In the genomic region with DNA sequence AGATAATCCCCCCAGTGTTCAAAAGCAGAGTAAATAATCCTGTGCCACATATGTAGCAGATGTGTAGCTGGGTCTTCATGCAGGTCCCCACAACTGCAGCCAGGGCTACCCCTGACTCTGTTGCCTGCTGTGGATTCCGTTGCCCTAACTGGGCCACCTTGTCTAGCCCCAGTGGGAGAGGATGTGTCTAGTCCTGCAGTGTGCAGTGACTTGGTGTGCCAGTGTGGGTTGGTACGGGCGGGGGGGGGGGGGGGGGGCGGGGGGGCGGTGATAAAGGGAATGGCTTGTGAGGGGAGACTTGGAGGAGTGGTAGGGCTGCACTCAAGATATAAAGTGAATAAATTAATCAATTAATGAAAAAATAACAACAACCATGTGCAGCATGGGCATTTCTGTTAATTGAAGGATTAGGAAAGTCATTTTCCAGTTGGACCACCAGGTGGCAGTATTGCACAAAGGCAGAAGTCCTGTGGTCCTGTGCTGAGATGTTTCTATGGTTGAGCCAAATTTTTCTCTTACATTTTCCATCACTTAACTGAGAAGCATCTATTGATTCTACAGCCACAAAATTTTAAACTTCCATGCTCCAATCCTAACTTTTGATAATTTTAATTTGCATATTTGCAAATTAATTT, we compare ENCODE assay signal across 8 mouse cellular contexts. TPM values are rescaled to one million over a fixed set of nuclear protein-coding genes. Genes with fewer than 3 reads are reported as not detected.
DNase-seq lines count a peak whose midpoint lies in the region; ATAC-seq and TF ChIP-seq lines count a peak whose summit lies in the region.

No protein-coding gene starts in this region.

- in situ Hi-C loops in ES-E14 (cut with MboI; ENCODE audit: low sequenced_read_pairs in 2 of 2, unreplicated experiment in 2 of 2), result loop anchor here in 1 of 2 experiments (10.0 kb wide), 1 partner anchor 213 kb away; no protein-coding TSS in a partner anchor

- H3K4me3 ChIP-seq in heart, embryonic 11.5 days (ENCODE audit: low read depth, low read length), result no peak overlapping the region
- H3K4me3 ChIP-seq in ES-E14 (ENCODE audit: insufficient read depth in 1 of 2, low read depth in 1 of 2, low read length in 2 of 2, poor library complexity in 1 of 2, severe bottlenecking in 1 of 2), result no peak overlapping the region

- no peak overlapping the region for H3K9ac ChIP-seq in heart, embryonic 11.5 days (ENCODE audit: low read depth, low read length)
- H3K9ac ChIP-seq in ES-E14 (ENCODE audit: insufficient read depth, low read depth, low read length, poor library complexity, severe bottlenecking), result no peak overlapping the region

- H3K27me3 ChIP-seq in heart, embryonic 11.5 days (ENCODE audit: control insufficient read depth, insufficient read depth, low read length), result no peaks in the 10 kb centered on the region

- no peaks in the 10 kb centered on the region for H3K4me1 ChIP-seq in heart, embryonic 11.5 days (ENCODE audit: control insufficient read depth, insufficient read depth, low read length)
- H3K4me1 ChIP-seq in ES-E14 (ENCODE audit: control insufficient read depth in 2 of 2, insufficient read depth in 2 of 2, low read length in 2 of 2, poor library complexity in 1 of 2), result no peaks in the 10 kb centered on the region

- intact Hi-C loops in heart, postnatal 10 days (cut with DNase I), result loop anchor here (2.0 to 5.0 kb wide), 3 partner anchors 40 to 217 kb away; no protein-coding TSS in a partner anchor

- peak; percentile 47 to 72 for DNase-seq in heart, postnatal 10 days
- DNase-seq in ES-E14 (ENCODE audit: low read depth, low spot score), result peak; percentile 33
- DNase-seq in cerebellum, adult 8-10 months, result peak; percentile 33
- DNase-seq in layer of hippocampus, postnatal 10 days (ENCODE audit: low spot score in 2 of 2), result peak; percentile 41 to 67
- peak; percentile 16 to 19 for DNase-seq in natural killer cell, adult 2 months (ENCODE audit: low spot score in 2 of 2)

- no peaks in the 10 kb centered on the region for H3K9me3 ChIP-seq in heart, embryonic 11.5 days (replicated peaks; ENCODE audit: control insufficient read depth, low read length)
- H3K9me3 ChIP-seq in ES-E14 (ENCODE audit: control insufficient read depth, insufficient read depth, low read depth, low read length), result no peaks in the 10 kb centered on the region

- ATAC-seq in heart, embryonic 11.5 days (replicated peaks; ENCODE audit: insufficient number of reproducible peaks, low FRiP score, low TSS enrichment), result no peak
- peak; percentile 53; the same call in 1 of the 2 replicates for ATAC-seq in granulocyte monocyte progenitor cell, adult 5-6 weeks (replicated peaks; ENCODE audit: poor library complexity, severe bottlenecking)
- ATAC-seq in activated CD4-positive, CD25-positive, alpha-beta regulatory T cell, adult 4 months, result no peak

- H3K4me2 ChIP-seq in heart, embryonic 11.5 days, result no peak overlapping the region

- no peak overlapping the region for H3K27ac ChIP-seq in heart, embryonic 11.5 days (ENCODE audit: low read depth, low read length)
- no peak overlapping the region for H3K27ac ChIP-seq in ES-E14 (ENCODE audit: insufficient read depth, low read depth, low read length, poor library complexity, severe bottlenecking)

- 13% methylated on average over 1 of the region's 5 CpGs for WGBS in heart, embryonic 11.5 days (ENCODE audit: insufficient replicate concordance)

- no peaks in the 10 kb centered on the region for H3K36me3 ChIP-seq in heart, embryonic 11.5 days (ENCODE audit: control insufficient read depth, insufficient read depth, low read length)
- no peaks in the 10 kb centered on the region for H3K36me3 ChIP-seq in ES-E14 (ENCODE audit: control insufficient read depth, insufficient read depth, low read length, poor library complexity, severe bottlenecking)

TF ChIP-seq in ES-E14, 5 proteins besides CTCF, POLR2A, EP300 and RAD21:
- TF ChIP-seq MAFK (IDR thresholded peaks at IDR 0.05; ENCODE audit: insufficient read depth, low read depth, low read length), result no peak
- peak; percentile 69 for TF ChIP-seq ZC3H11A (IDR thresholded peaks at IDR 0.05; ENCODE audit: borderline replicate concordance, low read depth, low read length)

RNA-seq across cellular contexts. Expression of a gene that starts 21.7 kb away (rescaled TPM):
- total RNA-seq in heart, postnatal 10 days (2021), result 100 to 1,000 TPM; 441 to 460 TPM
- 57.9 and 60.7 TPM in 2 replicates for polyA plus RNA-seq in heart, embryonic 11.5 days (2014; fragmentation: Nextera tagmentation; extraction: Ambion mirVana)
- 2.0 TPM in 2 replicates for total RNA-seq in ES-E14 (2012; rRNA removed)
- 1.6 TPM in 1 of 2 replicates, not detected in the other for total RNA-seq in granulocyte monocyte progenitor cell, adult 5-6 weeks (2014; fragmentation: Nextera tagmentation)
- 0.72 and 1.0 TPM in 2 replicates for total RNA-seq in granulocyte monocyte progenitor cell, adult 5-6 weeks (2017)
- total RNA-seq in layer of hippocampus, postnatal 10 days (2021), result 1 to 10 TPM; 2.6 to 4.7 TPM
- 1 to 10 TPM; 2.0 to 2.7 TPM for polyA plus RNA-seq in activated CD4-positive, CD25-positive, alpha-beta regulatory T cell, adult 4 months (2017; shearing (Covaris generic))

RNA-seq across cellular contexts. Expression of a gene that starts 22.7 kb away (rescaled TPM):
- not detected for total RNA-seq in heart, postnatal 10 days (2021)
- not detected in 2 replicates for polyA plus RNA-seq in heart, embryonic 11.5 days (2014; fragmentation: Nextera tagmentation; extraction: Ambion mirVana)
- total RNA-seq in ES-E14 (2012; rRNA removed), result not detected in 2 replicates
- not detected in 2 replicates for total RNA-seq in granulocyte monocyte progenitor cell, adult 5-6 weeks (2014; fragmentation: Nextera tagmentation)
- total RNA-seq in granulocyte monocyte progenitor cell, adult 5-6 weeks (2017), result not detected in 2 replicates
- total RNA-seq in layer of hippocampus, postnatal 10 days (2021), result not detected
- polyA plus RNA-seq in activated CD4-positive, CD25-positive, alpha-beta regulatory T cell, adult 4 months (2017; shearing (Covaris generic)), result not detected

Comparison
In these comparisons a context has a peak if more than half of its experiments do, and no peak if none do; other contexts are left out.
1. RNA of a gene that starts 21.7 kb away (total RNA-seq): 441 to 460 TPM in heart, postnatal 10 days; 2.6 to 4.7 TPM in layer of hippocampus, postnatal 10 days, 2.0 TPM in ES-E14 and 0.72 to 1.6 TPM in granulocyte monocyte progenitor cell, adult 5-6 weeks; every median in the first group is over 10 times any median in the second.
2. Peak in every context shown above with its lines, with median percentiles within 50 percentile points of each other: DNase-seq.